Mouse (Mus musculus): ENCODE measurements around the gene Acaca. TPM values are rescaled to one million over a fixed set of nuclear protein-coding genes. Genes with fewer than 3 reads are reported as not detected.

The Acaca gene
- polyA plus RNA-seq, 1 experiment = 28.0 TPM

DNA sequence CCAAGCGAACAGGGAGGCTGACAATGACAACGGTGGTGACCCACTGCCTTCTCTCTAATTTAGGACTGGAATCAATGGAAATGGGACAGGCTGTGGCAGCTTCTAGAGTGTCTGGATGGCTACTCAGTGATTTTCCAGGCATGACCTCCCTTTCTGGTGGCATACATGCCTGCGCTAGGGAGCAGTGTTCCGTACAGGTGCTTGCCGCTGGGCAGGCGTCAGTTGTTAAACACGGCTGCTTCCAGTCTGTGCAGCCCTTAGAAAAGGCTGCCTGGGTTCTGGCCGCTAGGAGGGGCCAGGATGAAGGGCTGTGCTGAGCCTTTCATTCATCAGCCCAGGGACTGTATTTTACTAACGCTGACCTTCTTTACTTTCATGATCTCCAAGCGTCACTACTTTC lies 63.8 kb downstream of the Acaca start:
- TF ChIP-seq CTCF (IDR thresholded peaks at IDR 0.05; ENCODE audit: extremely low read depth, insufficient read depth, low read length) (no peak), POLR2A (IDR thresholded peaks at IDR 0.05; ENCODE audit: extremely low read depth, insufficient read depth, low read length) (no peak)
- peaks cover 4% of the 10 kb centered on the region for H3K4me1 ChIP-seq (ENCODE audit: control insufficient read depth, insufficient read depth, low read length)
- no peak overlapping the region for H3K27ac ChIP-seq (ENCODE audit: insufficient read depth, low read length)
- no peak overlapping the region for H3K4me3 ChIP-seq (ENCODE audit: insufficient read depth, low read length)

DNA sequence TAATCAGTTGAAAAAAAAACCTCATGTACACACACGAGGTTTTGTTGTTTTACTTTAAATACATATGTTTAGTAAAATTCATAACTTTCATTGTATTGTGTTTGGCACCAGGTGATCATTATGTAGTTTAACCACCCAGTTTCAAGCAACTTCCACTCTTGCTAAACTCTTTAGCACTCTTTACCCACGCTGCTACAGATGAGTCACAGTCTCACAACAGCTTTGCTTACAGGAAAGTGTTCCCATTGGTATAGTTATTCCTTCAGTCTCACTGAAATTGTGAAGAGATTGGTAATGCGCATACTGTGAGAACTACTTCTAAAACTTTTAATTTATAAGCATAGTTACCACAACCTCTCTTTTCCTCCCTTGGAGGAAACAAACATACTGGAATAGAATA lies 65.3 kb downstream of the Acaca start:
- H3K27ac ChIP-seq (ENCODE audit: insufficient read depth, low read length) = no peak overlapping the region
- no peak for TF ChIP-seq CTCF (IDR thresholded peaks at IDR 0.05; ENCODE audit: extremely low read depth, insufficient read depth, low read length)
- peaks cover 4% of the 10 kb centered on the region for H3K4me1 ChIP-seq (ENCODE audit: control insufficient read depth, insufficient read depth, low read length)
- no peak overlapping the region for H3K4me3 ChIP-seq (ENCODE audit: insufficient read depth, low read length)

DNA sequence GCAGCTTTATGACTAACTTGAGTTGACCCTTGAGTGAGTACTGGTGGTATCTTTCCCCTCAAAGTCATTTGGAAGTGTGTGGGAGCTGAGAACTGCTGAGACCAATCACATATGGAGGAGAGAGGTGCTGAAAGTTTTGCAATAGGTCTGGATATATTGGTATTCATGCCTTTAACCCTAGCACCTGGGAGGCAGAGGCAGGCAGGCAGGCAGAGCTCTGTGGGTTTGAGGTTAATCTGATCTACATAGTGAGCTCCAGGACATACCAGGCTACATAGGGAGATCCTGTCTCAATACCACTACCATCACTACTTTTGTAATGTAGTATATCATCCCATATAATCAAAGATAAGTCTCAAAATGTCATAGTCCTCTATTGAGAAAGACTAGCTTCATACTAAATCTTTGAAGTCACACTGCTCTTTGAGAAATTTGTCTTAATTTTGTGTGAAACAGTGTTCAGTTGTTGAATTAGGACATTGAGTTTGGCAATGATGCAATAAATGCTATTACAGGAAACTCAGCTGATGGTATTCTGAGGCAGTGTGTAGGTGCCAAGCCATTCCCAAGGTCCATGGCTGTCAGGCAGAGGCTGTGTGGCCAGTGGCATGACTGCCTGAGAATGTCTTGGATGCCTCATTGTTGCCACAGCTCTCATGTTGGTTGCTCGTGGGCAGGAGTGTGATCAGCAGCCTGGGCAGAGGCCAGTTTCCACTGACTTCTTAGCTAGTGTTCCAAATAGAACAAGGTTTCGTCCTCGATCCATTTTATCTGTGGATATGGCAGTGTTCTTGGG lies 68.3 kb downstream of the Acaca start:
- Histone ChIP-seq H3K4me3 (ENCODE audit: insufficient read depth, low read length) (no peak overlapping the region), H3K4me1 (ENCODE audit: control insufficient read depth, insufficient read depth, low read length) (peaks cover 4% of the 10 kb centered on the region), H3K27ac (ENCODE audit: insufficient read depth, low read length) (no peak overlapping the region)
- TF ChIP-seq POLR2A (IDR thresholded peaks at IDR 0.05; ENCODE audit: extremely low read depth, insufficient read depth, low read length) = no peak
- TF ChIP-seq CTCF (IDR thresholded peaks at IDR 0.05; ENCODE audit: extremely low read depth, insufficient read depth, low read length) = no peak

DNA sequence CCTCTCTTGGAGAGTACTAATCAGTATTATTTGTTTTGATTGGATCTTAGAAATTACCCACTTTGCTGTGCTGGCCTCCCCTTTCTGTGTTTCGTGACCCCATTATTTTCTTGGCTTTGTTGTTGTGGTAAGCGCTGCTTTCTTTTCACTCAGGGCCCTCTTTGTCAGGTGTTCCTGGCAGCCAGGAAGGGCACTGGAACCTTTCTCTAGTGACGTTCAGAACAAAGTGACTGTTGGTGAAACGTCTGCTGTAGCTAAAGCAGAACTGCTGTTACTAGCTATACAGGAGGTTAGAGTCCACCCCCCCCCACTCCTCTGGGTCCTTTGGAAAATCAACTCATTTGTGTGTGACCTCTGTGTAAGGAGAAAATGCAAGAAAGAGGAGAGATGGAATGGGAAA lies 76.3 kb downstream of the Acaca start:
- Histone ChIP-seq H3K4me3 (ENCODE audit: insufficient read depth, low read length) (no peak overlapping the region), H3K27ac (ENCODE audit: insufficient read depth, low read length) (no peak overlapping the region), H3K4me1 (ENCODE audit: control insufficient read depth, insufficient read depth, low read length) (no peaks in the 10 kb centered on the region)
- TF ChIP-seq CTCF (IDR thresholded peaks at IDR 0.05; ENCODE audit: extremely low read depth, insufficient read depth, low read length) = no peak
- no peak for TF ChIP-seq POLR2A (IDR thresholded peaks at IDR 0.05; ENCODE audit: extremely low read depth, insufficient read depth, low read length)

DNA sequence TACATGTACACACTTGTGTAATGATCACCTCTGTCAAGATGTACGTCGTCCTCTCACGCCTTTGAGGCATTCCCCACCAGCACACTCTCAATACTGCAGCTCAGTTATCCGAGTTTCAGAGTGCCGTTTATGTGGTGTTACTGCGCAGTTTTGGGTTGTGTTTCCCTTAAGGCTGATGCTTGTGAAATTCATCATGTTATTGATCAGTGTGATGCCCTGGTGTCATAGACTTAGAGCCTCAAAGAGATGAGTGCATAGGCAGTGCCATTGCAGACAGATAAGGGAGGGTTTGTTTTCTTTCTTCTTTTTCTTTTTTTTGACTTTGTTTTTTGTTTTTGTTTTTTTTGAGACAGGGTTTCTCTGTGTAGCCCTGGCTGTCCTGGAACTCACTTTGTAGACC lies 81.4 kb downstream of the Acaca start:
- no peak overlapping the region for H3K27ac ChIP-seq (ENCODE audit: insufficient read depth, low read length)
- TF ChIP-seq POLR2A (IDR thresholded peaks at IDR 0.05; ENCODE audit: extremely low read depth, insufficient read depth, low read length) = no peak
- TF ChIP-seq CTCF (IDR thresholded peaks at IDR 0.05; ENCODE audit: extremely low read depth, insufficient read depth, low read length) = no peak
- no peak overlapping the region for H3K4me3 ChIP-seq (ENCODE audit: insufficient read depth, low read length)
- H3K4me1 ChIP-seq (ENCODE audit: control insufficient read depth, insufficient read depth, low read length) = no peaks in the 10 kb centered on the region

DNA sequence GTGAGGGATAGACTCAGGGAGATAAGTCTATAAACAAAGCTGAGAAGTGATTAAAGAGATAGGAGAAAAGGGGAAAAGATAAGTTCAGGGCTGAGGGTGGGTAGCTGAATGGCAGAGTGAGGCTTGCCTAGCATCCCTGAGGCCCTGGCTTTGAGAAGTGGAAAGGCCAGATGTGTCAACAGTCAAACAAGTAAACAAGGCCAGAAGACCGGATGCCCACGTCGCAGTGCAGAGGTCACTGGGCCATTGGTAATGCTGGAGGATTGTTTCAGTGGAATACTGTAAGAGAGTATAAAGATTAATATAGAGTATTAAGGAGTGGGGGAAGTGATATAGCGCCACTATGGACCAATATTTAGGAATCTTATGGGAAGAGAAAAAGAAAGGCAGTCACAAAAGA lies 89.5 kb downstream of the Acaca start:
- Histone ChIP-seq H3K4me1 (ENCODE audit: control insufficient read depth, insufficient read depth, low read length) (no peaks in the 10 kb centered on the region), H3K27ac (ENCODE audit: insufficient read depth, low read length) (no peak overlapping the region), H3K4me3 (ENCODE audit: insufficient read depth, low read length) (no peak overlapping the region)
- TF ChIP-seq CTCF (IDR thresholded peaks at IDR 0.05; ENCODE audit: extremely low read depth, insufficient read depth, low read length) (no peak), POLR2A (IDR thresholded peaks at IDR 0.05; ENCODE audit: extremely low read depth, insufficient read depth, low read length) (no peak)

DNA sequence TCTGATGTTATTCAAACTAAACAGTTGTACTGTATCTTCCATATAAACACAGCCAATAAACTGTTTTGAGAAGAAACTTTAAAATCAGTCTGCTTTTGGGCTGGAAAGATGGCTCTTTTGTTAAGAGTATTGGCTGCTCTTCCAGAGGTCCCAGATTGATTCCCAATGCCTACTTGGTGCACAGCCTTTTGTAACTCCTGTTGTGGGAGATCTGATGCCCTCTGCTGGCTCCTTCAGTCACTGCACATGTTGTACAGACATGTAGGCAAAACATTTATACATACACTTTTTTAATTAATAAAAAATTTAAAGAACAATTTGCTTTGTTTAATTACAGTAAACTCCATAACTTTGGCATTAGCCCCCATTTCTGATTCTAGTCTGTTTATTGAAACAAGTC lies 114.1 kb downstream of the Acaca start:
- TF ChIP-seq POLR2A (IDR thresholded peaks at IDR 0.05; ENCODE audit: extremely low read depth, insufficient read depth, low read length) = no peak
- TF ChIP-seq CTCF (IDR thresholded peaks at IDR 0.05; ENCODE audit: extremely low read depth, insufficient read depth, low read length) = peak; percentile 45; the same call in 1 of the 2 replicates
- Histone ChIP-seq H3K27ac (ENCODE audit: insufficient read depth, low read length) (no peak overlapping the region), H3K4me1 (ENCODE audit: control insufficient read depth, insufficient read depth, low read length) (no peaks in the 10 kb centered on the region), H3K4me3 (ENCODE audit: insufficient read depth, low read length) (no peak overlapping the region)

DNA sequence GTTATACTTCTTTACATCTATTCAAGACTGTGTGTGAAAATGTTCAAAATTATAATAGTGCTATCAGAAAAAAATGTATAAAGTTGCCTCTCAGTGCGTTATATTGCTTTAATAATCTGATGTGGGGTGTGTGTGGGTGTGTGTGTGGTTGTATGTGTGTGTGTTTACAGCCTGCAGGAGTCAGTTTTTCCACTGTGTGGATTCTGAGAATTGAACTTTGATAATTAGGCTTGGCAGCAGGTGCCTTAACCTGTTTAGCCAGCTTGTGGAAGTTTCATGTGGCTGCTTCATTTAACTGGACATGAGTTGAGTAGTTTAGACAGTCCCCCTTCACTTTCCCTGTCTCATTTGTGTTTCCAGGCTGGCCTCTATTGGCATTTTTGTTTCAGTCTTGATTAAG lies 117.9 kb downstream of the Acaca start:
- no peak overlapping the region for H3K27ac ChIP-seq (ENCODE audit: insufficient read depth, low read length)
- H3K4me3 ChIP-seq (ENCODE audit: insufficient read depth, low read length) = no peak overlapping the region
- no peak for TF ChIP-seq POLR2A (IDR thresholded peaks at IDR 0.05; ENCODE audit: extremely low read depth, insufficient read depth, low read length)
- TF ChIP-seq CTCF (IDR thresholded peaks at IDR 0.05; ENCODE audit: extremely low read depth, insufficient read depth, low read length) = no peak
- no peaks in the 10 kb centered on the region for H3K4me1 ChIP-seq (ENCODE audit: control insufficient read depth, insufficient read depth, low read length)

DNA sequence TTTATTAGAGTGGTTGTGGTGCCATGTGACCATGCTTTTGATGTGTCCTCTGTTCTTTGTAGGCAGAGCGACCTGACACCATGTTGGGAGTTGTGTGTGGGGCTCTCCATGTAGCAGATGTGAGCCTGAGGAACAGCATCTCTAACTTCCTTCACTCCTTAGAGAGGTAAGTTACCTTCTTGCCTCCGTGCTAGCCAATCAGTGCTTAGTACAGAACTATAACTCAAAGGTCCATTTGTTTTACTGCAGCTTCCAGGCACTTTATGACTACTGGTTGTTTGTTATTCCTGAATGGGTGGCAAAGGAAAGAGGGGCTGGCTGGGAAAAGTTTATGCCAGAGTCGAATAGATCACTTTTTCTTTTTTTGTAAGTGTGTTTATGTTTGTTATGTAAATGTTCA lies 121.7 kb downstream of the Acaca start:
- Histone ChIP-seq H3K4me1 (ENCODE audit: control insufficient read depth, insufficient read depth, low read length) (no peaks in the 10 kb centered on the region), H3K4me3 (ENCODE audit: insufficient read depth, low read length) (no peak overlapping the region), H3K27ac (ENCODE audit: insufficient read depth, low read length) (no peak overlapping the region)
- no peak for TF ChIP-seq POLR2A (IDR thresholded peaks at IDR 0.05; ENCODE audit: extremely low read depth, insufficient read depth, low read length)
- TF ChIP-seq CTCF (IDR thresholded peaks at IDR 0.05; ENCODE audit: extremely low read depth, insufficient read depth, low read length) = no peak

DNA sequence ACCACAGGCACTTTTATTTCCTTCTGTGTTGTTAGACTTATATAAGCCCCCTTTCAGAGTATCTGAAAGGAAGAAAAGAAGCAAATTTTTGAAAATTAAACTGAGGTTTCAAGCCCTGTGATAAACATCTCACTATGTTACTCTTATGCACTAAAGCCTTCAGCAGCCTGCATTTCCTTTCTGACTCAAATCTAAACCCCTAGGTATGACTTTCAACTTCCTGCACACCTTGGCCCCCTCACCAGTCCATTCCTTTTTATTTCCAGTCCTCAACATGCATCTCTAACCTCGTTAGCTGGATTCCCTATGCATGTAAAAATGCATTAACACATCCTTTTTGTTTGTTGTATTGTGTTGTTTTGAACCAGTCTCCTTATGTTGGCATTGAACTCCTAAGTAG lies 123.0 kb downstream of the Acaca start:
- H3K4me3 ChIP-seq (ENCODE audit: insufficient read depth, low read length) = no peak overlapping the region
- H3K27ac ChIP-seq (ENCODE audit: insufficient read depth, low read length) = no peak overlapping the region
- TF ChIP-seq POLR2A (IDR thresholded peaks at IDR 0.05; ENCODE audit: extremely low read depth, insufficient read depth, low read length) = no peak
- TF ChIP-seq CTCF (IDR thresholded peaks at IDR 0.05; ENCODE audit: extremely low read depth, insufficient read depth, low read length) = no peak
- no peaks in the 10 kb centered on the region for H3K4me1 ChIP-seq (ENCODE audit: control insufficient read depth, insufficient read depth, low read length)

Data from cortical plate, adult 2 months (tissue).